Mouse (Mus musculus): ENCODE measurements around the gene Ctdsp1. TPM values are rescaled to one million over a fixed set of nuclear protein-coding genes. Genes with fewer than 3 reads are reported as not detected.
"Not testable (repeated sequence)": the region's sequence is repeated elsewhere in the genome, so short reads cannot be mapped to it uniquely, and the experiment has no call there.

Gene Ctdsp1
- total RNA-seq, 4 experiments from 2014 or later, result 27.6 to 33.4 (median 31.6) TPM

DNA sequence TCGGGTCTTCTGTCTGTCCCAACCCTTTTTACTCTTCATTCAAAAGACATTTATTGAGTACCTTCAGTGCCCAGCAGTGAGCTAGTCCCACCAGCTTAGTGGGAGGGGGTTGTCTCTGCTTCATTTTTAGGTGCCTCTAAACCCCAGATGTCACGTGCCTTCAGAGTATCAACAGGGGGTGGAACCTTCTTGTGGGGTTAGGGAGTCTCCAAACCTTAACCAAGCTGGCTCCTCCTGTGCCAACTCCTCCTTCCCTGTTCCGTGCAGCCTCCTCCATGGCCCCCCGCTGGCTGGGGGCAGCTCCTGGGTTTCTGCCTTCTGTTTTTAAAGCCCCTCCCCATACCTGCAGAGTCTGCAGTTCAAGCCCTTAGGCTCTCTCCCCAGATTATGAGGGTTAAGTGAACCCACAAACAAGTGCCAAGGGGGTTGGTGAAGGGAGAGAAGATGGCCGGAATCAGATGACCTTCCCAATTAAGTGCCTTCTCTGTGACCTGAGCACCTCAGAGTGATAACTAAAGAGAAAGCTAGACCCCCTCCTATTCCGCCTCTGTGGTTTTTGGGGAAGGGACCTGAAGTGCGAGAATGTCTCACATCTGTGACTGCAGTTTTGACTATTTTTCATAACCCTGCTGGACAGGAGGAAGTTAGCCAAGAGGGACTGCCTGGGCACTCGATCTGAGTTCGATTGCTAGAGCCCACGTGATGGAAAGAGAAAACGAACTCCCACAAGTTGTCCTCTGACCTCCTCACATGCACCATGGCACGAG lies 5.3 kb downstream of the Ctdsp1 start:
- not testable (repeated sequence) for DNase-seq (ENCODE audit: low spot score in 2 of 2)

DNA sequence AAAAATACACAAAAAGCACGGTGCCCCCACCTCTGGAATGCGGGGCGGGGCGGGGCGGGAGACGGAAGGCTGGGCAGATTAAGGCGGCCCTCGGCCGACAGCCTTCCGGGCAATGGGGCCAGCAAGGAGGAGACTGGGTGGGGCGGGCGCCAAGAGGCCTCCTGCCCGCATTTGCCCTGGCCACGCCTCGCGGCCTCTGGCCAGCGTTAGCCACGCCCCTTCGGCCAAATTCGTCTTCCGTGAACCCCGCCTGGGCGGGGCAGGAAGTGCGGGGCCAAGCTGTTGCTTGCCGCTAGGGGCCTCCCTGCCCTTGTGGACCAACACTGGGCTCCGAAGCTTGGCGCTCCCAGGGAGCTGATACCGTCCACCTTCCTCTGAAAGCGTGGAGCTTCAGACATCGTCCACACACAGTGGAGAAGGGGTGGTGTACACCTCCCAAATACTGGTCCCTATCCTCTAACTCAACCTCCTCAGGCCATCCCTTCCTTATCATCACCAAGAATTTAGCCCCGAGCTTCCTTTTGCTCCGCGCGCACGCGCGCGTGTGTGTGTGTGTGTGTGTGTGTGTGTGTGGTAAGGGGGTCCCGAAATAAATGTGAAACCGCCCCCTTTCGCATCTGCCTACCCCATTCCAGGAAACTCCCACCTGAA lies 6.1 kb downstream of the Ctdsp1 start:
- DNase-seq (ENCODE audit: low spot score in 2 of 2), result peak; percentile 90 to 91

DNA sequence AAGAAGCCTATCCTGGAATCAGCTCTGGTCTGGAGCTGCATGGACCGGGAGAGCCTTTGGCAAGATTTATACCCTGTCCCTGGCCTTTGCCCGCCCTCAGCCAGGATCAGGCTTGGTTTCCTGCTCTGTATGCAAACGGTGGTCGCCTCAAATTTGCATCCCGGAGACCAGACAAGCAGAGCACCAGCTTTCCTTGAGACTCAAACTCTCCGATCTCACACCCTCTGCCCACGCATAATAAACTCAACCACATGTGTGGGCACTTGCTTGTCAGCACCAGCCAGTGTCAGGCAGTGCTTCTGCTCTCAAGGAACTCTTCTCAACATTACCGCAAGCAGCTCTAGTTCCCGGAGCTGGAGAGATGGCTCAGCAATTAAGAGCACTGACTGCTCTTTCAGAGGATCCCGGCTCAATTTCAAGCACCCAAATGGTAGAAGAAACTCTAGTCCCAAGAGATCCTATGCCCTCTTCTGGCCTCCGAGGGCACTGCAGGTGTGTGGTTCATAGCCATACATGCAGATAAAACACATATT lies 6.7 kb downstream of the Ctdsp1 start:
- peak in 1 of 2 experiments; percentile 60 for DNase-seq (ENCODE audit: low spot score in 2 of 2)

DNA sequence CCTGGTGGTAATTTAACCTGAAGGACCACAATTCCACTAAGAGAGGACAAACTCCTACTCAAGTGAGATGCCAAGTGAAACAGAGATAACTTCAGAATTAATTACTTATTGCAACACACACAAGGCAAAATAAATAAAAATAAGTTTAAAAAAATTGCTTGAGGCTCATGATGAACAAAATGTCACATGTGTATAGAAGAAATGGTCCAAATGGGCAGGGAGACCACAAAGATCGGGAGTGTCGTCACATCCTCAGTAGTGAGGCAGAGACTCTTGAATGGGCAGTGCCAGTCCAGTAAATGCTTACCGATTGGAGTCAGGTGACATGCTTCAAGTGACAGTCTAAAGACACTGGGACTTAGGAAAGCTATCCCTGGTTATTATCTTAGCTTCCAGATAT lies 9.2 kb downstream of the Ctdsp1 start:
- DNase-seq (ENCODE audit: low spot score in 2 of 2), result no peak

DNA sequence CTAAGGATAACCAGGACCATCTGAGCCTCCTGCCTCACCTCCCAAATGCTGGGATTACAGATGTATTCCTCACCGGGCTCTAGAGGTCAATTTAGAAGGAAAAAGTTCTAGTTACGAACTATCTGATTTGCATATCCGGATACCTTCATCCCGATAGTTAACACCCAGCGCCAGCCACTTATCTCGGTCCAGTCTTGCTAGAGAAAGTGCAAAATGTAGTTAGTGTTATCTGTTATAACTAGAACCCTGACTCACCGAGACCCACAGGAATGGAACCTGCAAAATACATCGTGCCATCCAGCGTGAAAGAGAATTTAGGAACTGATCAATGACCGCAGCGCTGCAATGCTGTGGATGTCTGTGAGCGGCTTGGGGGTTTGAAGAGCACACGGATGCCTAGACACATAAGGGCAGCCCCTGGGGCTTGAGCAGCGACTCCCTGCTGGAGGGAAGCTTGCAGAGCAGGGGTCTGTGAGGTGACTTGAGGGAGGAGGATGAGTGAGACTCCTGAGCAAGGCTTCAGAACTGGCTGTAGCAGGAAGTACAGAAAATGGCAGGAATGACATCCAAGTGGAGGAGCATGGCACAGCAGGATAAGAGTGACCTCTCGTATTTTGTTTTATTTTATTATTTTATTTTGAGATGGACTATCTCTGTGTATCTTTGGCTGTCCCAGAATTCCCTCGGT lies 9.8 kb downstream of the Ctdsp1 start:
- no peak for DNase-seq (ENCODE audit: low spot score in 2 of 2)

DNA sequence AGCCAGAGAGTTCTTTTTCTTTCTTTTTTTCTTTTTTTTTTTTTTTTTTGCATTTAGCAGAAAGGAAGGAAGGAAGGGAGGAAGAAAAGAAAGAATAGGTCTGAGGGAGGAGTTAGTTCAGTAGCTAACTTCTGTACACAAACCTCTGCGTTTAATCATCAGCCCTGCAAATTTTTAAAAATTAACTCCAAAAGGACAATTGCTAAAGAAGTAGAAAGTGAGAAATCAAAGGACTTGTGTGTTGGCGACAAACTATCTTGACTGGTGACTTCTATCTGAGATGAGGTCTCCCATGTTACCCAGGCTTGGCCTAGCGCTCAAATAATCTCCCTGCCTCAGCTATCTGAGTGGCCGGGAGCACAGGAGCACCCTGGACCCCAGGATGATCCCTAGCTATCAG lies 12.9 kb downstream of the Ctdsp1 start:
- DNase-seq (ENCODE audit: low spot score in 2 of 2), result no peak

DNA sequence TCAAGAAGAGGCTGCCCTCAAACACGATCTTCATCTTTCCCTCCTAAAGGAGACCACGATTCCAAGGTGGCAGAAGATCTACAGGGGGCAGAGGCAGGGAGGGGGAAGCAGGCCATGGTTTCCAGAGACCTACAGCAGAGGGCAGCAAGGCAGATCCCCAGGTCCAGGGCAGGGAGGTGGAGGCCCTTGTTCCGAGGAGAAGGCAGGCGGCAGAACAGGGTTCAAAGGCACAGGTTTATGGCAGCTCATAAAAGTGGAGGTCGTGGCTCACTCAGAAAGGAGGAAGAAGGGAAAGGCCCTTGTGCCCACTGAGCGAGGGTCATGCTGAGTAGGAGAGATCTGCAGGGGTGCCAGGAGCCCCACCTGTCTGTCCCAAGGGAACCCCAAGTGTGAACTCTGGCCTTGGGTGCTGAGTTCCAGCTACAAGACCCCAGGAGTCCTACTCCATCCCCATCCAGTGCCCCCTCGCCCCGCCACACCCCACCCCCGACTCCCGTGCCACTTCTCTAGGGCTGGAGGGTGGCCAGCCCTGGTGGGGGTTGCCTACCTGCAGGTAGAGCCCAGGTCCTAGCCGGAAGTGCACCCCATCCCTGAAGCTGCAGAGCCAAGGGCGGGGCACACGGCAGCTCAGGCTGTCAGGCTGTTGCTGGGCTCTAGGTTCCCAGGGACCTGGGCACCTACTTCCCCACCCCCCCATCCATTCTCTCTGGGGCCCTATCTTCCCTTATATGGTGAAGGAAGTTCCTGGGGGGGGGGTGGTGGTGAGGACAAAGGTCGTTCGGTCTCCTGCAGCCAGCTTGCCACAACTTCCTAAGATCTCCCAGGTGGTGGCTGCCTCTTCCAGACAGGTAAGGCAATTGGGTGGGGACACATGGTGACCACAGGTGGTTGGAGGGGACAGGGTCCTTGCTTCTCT lies 17.5 kb downstream of the Ctdsp1 start, which contains the start of gene Vil1:
Vil1 (plus strand) TSS at position 788 of the 916 bp plus-strand sequence.
- no peak for DNase-seq (ENCODE audit: low spot score in 2 of 2)

DNA sequence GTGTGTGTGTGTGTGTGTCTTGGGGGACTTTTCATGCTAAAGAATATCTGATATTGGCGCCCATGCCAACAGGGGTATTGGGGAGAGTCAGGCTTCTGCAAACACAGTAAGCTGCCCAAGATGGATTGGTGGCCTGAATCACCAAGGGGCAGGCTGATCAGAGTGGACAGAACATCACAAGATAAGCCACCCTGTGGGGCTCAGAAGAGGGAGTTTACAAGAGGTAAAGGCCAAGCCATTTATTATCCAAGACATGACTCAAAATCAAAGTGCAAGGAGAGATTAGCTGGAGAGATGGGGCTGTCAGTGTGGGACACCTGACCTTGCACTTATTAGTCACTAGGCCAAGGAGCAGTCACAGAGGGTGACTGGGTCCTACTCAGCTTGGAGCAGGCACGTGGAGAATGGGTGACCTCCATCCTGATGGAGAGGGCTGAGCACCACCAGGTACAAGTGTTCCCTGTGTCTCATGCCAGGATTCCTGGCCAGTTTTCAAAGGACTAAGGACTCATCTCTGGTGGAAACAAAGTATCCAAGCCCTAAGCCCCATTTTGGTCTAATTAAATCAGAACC lies 20.5 kb downstream of the Ctdsp1 start:
- DNase-seq (ENCODE audit: low spot score in 2 of 2), result no peak

DNA sequence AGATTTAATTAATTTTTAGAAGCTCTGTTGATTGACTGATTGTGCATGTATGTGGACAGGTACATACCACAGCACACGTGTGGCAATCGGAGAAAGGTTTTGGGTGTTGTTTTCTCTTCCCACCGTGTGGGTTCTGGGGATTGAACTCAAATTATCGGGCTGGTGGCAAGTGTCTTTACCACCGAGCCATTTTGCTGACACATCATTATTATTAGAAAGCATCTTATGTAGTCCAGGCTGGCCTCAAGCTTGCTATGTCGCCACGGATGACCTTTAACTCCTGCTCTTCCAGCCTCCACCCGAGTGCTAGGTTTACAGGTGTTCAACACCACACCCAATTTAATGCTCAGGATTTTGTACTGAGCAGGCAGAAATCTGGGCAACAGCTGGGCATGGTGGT lies 21.4 kb downstream of the Ctdsp1 start:
- DNase-seq (ENCODE audit: low spot score in 2 of 2), result no peak

DNA sequence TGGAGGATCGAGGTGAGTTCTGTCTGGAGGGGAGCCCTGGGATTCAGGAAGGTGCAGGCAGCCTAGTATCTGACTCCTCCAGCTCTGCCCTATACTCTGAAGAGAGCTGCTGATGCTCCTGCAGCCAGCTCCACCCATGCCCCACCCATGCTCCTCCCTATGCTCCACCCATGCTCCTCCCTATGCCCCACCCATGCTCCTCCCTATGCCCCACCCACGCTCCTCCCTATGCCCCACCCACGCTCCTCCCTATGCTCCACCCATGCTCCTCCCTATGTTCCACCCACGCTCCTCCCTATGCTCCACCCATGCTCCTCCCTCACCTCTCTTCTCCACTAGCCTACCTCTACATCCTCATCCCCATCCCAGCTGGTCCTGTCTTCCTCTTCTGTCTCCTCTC lies 23.8 kb downstream of the Ctdsp1 start:
- no peak for DNase-seq (ENCODE audit: low spot score in 2 of 2)

DNA sequence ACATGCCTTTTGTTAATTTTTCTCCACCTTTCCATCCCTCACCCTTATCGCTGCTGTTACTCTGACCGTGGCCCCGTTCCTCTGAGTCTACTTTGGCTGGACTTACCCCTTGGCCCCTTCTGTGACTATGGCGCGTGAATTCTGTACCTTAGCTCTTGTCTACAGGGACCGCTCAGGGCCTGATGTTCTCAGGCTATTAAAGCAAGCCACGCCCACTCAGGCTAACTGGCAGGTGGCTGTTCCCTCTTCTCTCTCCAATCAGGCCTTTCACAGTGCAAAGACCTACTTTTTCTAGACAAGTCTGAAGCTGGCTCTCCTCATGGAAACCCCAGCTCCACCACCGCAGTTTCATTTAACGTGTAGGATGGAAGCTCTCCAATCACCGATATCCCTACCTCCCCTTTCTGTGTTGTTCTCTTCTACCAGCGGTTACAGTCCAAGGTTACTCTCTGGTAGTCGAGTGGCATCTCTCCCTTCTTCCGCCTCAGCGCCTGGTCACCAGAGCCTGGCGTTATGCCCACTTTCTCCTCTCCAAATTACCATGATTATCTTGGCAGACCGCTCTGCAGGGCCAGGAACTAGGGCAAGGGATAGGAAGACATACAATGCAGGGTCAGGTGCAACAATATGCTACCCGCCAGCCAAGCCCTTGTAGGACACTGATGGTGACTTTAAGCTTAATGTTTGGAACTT lies 27.6 kb downstream of the Ctdsp1 start:
- DNase-seq (ENCODE audit: low spot score in 2 of 2), result no peak

DNA sequence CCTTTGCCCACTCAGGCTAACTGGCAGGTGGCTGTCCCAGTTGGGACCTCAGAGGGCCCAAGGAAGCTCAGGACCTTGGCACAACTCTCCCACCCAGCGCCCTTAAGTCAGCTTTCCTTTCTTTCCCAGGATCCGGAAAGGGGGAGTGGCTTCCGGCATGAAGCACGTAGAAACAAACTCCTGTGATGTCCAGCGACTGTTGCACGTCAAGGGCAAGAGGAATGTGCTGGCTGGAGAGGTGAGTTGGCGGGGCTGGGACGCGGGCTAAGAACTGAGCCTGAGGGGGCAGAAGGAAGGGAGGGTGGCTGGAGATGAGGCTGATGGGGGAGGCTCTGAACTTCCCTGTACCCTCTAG lies 28.1 kb downstream of the Ctdsp1 start:
- DNase-seq (ENCODE audit: low spot score in 2 of 2), result no peak

DNA sequence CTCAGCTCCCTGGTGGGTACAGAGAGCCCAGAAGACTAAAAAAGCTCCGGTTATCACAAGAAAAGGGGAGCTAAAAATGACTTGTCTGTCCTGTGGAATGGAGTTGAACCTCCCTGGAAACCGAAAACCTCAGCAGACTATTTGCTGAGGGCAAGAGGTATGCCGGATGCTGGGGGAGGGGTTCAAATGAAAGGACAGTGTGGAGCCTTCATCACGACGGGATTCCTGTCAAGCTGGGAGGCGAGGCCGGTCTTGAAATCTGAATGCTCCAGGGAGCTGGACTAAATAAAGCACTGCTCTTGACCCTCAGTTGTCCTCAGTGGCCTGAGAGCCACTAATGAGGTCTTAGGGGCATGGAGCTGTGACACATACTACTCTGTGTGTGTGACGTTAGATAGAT lies 31.8 kb downstream of the Ctdsp1 start:
- no peak for DNase-seq (ENCODE audit: low spot score in 2 of 2)

DNA sequence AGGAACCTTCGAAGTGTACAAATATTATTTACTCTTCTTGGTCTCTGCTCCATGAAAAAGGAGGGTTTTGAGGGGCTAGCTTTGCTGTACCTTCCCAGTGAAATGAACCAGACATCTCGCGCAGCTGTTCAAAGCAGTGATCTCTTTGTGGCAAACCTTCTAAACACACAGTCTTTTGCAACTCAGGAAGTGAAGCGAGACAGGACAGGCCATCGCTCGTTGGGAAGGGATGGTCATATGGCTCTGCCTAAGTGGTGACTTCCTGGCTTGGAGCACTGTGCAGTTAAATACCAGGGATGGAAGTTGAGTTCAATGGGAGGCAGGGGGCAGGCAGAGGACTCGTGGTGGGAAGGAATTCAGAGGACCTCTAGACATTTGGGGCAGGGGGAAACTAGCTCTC lies 34.5 kb downstream of the Ctdsp1 start:
- DNase-seq (ENCODE audit: low spot score in 2 of 2), result no peak

DNA sequence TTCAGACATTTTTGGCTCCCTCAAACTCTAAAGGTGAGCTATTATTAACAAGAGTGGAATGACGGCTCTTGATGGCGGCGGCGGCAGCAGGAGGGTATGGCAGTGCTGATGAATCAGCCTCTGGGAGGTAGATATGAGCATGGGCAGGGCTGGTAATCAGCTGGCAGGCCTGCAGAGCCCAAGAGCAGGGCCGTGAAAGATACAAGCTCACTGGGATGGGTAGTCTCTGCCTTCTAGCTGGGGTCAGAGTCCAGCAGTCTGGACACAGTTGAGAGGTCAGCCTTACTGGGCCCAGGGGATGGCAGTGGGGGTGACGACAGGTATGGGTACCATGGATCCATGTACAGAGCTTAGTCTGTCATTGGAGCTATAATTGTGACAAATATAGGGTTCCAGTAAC lies 41.9 kb downstream of the Ctdsp1 start:
- no peak for DNase-seq (ENCODE audit: low spot score in 2 of 2)

DNA sequence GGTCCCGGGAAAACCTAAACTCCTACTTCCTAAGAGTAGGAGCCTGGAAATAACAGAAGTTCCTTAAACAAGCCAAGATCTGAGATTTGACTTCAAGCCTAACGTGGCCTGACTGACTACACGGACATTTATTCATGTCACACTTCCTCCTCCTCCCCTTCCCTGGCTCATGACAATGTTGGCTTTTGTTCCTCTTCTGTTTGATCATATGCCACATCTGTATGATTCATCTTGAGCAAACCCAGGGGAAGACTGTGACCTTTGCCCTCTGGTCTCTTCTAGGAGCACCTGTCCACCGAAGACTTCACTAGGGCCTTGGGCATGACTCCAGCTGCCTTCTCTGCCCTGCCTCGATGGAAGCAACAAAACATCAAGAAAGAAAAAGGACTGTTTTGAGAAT lies 43.3 kb downstream of the Ctdsp1 start:
- no peak for DNase-seq (ENCODE audit: low spot score in 2 of 2)

DNA sequence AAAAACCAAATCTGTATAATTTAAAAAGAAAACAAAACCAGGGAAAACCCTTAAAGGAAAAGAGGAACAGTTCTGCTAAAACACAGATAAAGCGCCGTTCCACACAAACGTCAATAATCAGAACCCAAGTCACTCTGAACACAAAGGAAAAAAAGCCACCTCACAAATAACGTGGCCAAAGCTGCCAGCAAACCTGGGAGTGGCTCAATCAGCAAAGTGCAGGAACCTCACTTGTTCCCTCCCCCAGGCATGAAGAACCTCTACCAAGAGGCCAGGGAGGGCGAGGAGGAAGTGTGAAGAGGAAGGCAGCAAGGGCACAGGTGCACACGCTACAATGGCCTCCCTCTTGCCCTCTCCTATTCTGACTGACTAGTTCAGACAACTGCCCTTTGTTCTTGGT lies 44.3 kb downstream of the Ctdsp1 start:
- DNase-seq (ENCODE audit: low spot score in 2 of 2), result no peak

DNA sequence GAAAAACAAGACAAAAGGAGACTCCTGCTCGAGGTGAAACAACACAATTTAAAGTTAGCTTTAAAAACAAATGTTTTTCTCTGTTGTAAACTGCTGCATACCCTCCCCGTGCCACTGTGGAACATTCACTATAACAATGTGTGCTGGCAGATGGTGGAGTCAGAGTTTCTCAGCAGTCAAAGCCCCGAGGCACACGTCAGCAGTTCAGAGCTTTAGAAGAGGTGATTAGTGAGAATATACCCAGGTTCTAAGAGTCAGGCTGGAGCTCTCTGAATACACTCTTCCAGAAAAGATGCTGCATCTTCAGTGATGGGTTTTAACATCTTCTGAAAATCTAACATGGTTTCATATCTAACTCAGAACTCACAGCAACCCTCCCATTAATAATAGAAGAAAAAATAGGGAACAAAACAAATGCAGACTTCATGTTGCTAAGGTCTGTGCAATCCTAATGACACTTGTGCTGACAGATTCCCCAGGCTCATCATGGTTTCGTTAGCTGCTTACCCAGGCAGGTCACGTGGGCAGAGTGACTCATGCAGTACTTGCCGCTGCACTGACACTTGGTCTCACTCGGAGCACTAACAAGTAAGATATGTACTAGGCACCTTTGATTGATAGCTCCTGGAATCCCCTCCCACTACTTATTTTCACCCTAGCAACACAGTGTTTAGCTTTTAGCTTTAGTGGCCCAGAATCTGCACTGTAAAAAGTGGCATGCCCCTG lies 46.6 kb downstream of the Ctdsp1 start:
- DNase-seq (ENCODE audit: low spot score in 2 of 2), result peak in 1 of 2 experiments; percentile 37

DNA sequence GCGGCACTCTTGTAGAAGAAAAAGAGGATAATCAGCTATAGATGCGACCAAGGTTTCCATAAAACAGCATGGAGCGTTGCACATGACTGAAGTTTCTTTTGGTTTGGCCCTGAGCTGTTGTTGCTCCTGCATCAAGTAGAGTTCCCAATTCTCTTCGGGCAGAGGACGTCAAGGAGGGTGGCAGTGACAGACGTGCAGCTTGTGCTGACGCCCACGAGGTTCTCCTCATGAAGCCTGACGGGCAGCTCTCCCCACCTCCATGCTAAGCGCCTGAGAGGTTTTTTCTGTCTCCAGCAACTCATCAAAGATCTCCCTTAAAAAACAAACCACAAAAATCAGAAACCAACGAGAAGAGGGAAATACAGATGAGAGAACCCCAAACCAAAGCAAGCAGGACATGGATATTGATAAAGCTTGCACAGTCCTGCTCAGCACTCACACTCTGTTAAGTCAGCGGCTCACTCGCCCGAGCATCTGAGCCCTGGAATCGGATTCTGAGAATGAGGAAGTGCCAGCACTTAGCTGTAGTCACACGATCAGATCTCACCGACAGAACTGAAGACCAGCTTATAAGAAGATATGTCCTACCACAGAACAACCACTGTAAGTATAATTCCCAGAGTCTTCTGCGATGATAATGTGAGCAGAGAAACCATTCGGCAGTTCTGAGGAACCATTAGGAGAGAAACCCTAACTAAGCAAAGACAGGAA lies 48.0 kb downstream of the Ctdsp1 start:
- DNase-seq (ENCODE audit: low spot score in 2 of 2), result no peak
